ENCODE assay signal across 9 mouse cellular contexts in the genomic region with DNA sequence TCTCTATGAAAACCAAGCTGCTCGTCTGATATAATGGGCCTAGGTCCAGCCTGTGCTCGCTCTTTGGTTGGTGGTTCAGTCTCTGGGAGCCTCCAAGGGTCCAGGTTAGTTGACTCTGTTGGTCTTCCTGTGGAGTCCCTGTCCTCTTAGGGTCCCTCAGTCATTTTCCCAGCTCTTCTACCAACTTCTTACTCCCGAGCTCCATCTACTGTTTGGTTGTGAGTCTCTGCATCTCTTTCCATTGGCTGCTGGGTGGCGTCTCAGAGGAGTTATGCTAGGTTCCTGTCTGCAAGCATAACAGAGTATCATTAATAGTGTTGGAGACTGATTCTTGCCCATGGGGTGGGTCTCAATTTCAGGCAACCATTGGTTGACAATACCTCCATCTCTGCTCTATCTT. TPM values are rescaled to one million over a fixed set of nuclear protein-coding genes. Genes with fewer than 3 reads are reported as not detected.
DNase-seq lines count a peak whose midpoint lies in the region; TF ChIP-seq lines count a peak whose summit lies in the region.
"Had no signal": no experiment of that assay in that cellular context is flagged by ENCODE, and none has a peak within 500 bp of the region (broad histone marks: within the 10 kb centered on the region; RNA-seq: fewer than 3 reads in every experiment).

No protein-coding gene starts in this region.

- intact Hi-C loops in heart, postnatal 14 days (cut with DNase I): loop anchor here (2.0 kb wide), 1 partner anchor 72 kb away; no protein-coding TSS in a partner anchor

- DNase-seq in heart, postnatal 14 days: peak; percentile 6 to 32
- DNase-seq in heart, adult 9 months (ENCODE audit: low spot score in 2 of 2): no peak
- no peak for DNase-seq in testis, postnatal 10 days (ENCODE audit: low spot score)
- peak; percentile 19 for DNase-seq in embryo, embryonic 11.5 days (ENCODE audit: low read depth, low spot score)
- DNase-seq in retina, adult 2 months (ENCODE audit: low read depth, low spot score): peak; percentile 32
- no peak for DNase-seq in frontal cortex, postnatal 14 days (ENCODE audit: low spot score in 2 of 2)
- DNase-seq in thymus, postnatal 25 days: no peak

- H3K36me3 ChIP-seq in testis, adult 2 months (ENCODE audit: control insufficient read depth, insufficient read depth, low read length): no peaks in the 10 kb centered on the region

- H3K4me1 ChIP-seq in testis, adult 2 months (ENCODE audit: control insufficient read depth, insufficient read depth, low read length): 0 out of 2 replicates have a peak, but pooled peaks cover 2% of the 10 kb centered on the region

- no peak overlapping the region for H3K27ac ChIP-seq in testis, adult 2 months (ENCODE audit: control insufficient read depth, insufficient read depth, low read depth, low read length)

- no peak for TF ChIP-seq POLR2A in testis, adult 2 months (IDR thresholded peaks at IDR 0.05; ENCODE audit: control insufficient read depth, low read depth, low read length)

- H3K27me3 ChIP-seq in testis, adult 2 months (ENCODE audit: control insufficient read depth, insufficient read depth, low read length): no peaks in the 10 kb centered on the region

- no peak for TF ChIP-seq CTCF in testis, adult 2 months (IDR thresholded peaks at IDR 0.05; ENCODE audit: control insufficient read depth, insufficient read depth, insufficient replicate concordance, low read depth, low read length)

- peak overlapping the region; percentile 67 for H3K4me3 ChIP-seq in testis, adult 2 months (ENCODE audit: control insufficient read depth, low read depth, low read length)

RNA-seq across cellular contexts. Expression of a gene that starts 60.0 kb away (rescaled TPM):
- total RNA-seq in heart, postnatal 14 days (2021): not detected
- 3.1 and 4.7 TPM in 2 replicates for polyA plus RNA-seq in testis, adult 2 months (2012; rRNA removed)
- polyA plus RNA-seq: large intestine, adult 2 months had no signal

Comparison
In these comparisons a context has a peak if more than half of its experiments do, and no peak if none do; other contexts are left out.
1. DNase-seq: peak in heart, postnatal 14 days (2 of 2), embryo, embryonic 11.5 days (single experiment) and retina, adult 2 months (single experiment); none in heart, adult 9 months (0 of 2), testis, postnatal 10 days (single experiment), frontal cortex, postnatal 14 days (0 of 2) and thymus, postnatal 25 days (single experiment).